Mouse (Mus musculus) embryonic facial prominence, embryonic 14.5 days (tissue): ENCODE results near the gene Ing3. TPM values are rescaled to one million over a fixed set of nuclear protein-coding genes. Genes with fewer than 3 reads are reported as not detected.

Source experiments
- ATAC-seq: fragments of 200-750 bp; cut with Nextera tagmentation; 2 replicates; pipeline ENCODE4 v1.8.0; 2017; ENCODE audit warnings: low read depth, moderate number of reproducible peaks, moderate TSS enrichment
- DNase-seq: peaks from one replicate; pipeline ENCODE4 v3.0.0-alpha.2; 2015; ENCODE audit warnings: low spot score
- H3K27ac ChIP-seq: fragments of 300-500 bp; sonication (generic); replicated peaks from 2 replicates; pipeline ENCODE4 v1.5.1; 2014; ENCODE audit warnings: low read depth, mild to moderate bottlenecking, low read length, moderate library complexity
- H3K27me3 ChIP-seq: fragments of 300-500 bp; sonication (generic); replicated peaks from 2 replicates; pipeline ENCODE4 v1.6.1; 2014; ENCODE audit warnings: low read length; ENCODE audit not compliant: control insufficient read depth, insufficient read depth
- H3K36me3 ChIP-seq: fragments of 300-500 bp; sonication (generic); 2 replicates; pipeline ENCODE4 v1.6.1; 2014; ENCODE audit warnings: low read length, mixed read lengths; ENCODE audit not compliant: control insufficient read depth, insufficient read depth
- H3K4me1 ChIP-seq: fragments of 300-500 bp; sonication (generic); 2 replicates; pipeline ENCODE4 v1.6.1; 2014; ENCODE audit warnings: antibody characterized with exemption, low read length; ENCODE audit not compliant: control insufficient read depth, insufficient read depth
- H3K4me2 ChIP-seq: fragments of 300-500 bp; sonication (generic); 2 replicates; pipeline ENCODE4 v1.6.1; 2014; ENCODE audit warnings: low read depth, mild to moderate bottlenecking, low read length, moderate library complexity, mixed read lengths
- H3K4me3 ChIP-seq: fragments of 300-500 bp; sonication (generic); 2 replicates; pipeline ENCODE4 v1.5.1; 2014; ENCODE audit warnings: low read depth, mild to moderate bottlenecking, low read length
- H3K9ac ChIP-seq: fragments of 300-500 bp; sonication (generic); 2 replicates; pipeline ENCODE4 v1.6.1; 2014; ENCODE audit warnings: low read depth, mild to moderate bottlenecking, low read length, moderate library complexity, mixed read lengths
- H3K9me3 ChIP-seq: fragments of 300-500 bp; sonication (generic); 2 replicates; pipeline ENCODE4 v1.6.1; 2016; ENCODE audit warnings: low read length; ENCODE audit not compliant: control insufficient read depth
- WGBS: fragments of 180-500 bp; shearing (Covaris S2); extraction: QIAGEN DNeasy Blood & Tissue Kit; methylation state at CpG from one replicate; pipeline ENCODE4 v1.1.7; 2014; 5-methylcytosine and 5-hydroxymethylcytosine counted together
- polyA plus RNA-seq: library from polyadenylated mRNA; unstranded; fragments of >200 nt; fragmentation: Nextera tagmentation; extraction: Ambion mirVana; gene quantifications from 2 replicates; pipeline ENCODE4 v1.2.1, GENCODE M21; 2014

The Ing3 gene
- polyA plus RNA-seq, 1 experiment from 2014 or later, result 44.2 TPM

- Histone ChIP-seq H3K9me3 (no peaks in the 10 kb centered on the region), H3K27ac (peak overlapping the region; percentile 4; the same call in 1 of the 2 replicates), H3K4me1 (peaks cover 41% of the 10 kb centered on the region), H3K9ac (no peak overlapping the region), H3K4me3 (no peak overlapping the region), H3K4me2 (0 out of 2 replicates have a peak overlapping the region, but pooled peaks have one; percentile 3), H3K36me3 (no peaks in the 10 kb centered on the region), H3K27me3 (no peaks in the 10 kb centered on the region)
- 23% methylated on average over 6 of the region's 6 CpGs for WGBS
- ATAC-seq, result peak; percentile 78; the same call in 1 of the 2 replicates
- DNase-seq, result peak; percentile 53
Measured at GRCm38 (mm10) chr6:22000086-22000485, 50.7 kb downstream of the Ing3 start.

GRCm38 (mm10) chr6:22000881-22001280 lies 51.5 kb downstream of the Ing3 start:
- Histone ChIP-seq H3K36me3 (no peaks in the 10 kb centered on the region), H3K4me1 (peaks cover 41% of the 10 kb centered on the region), H3K9me3 (no peaks in the 10 kb centered on the region), H3K4me2 (no peak overlapping the region), H3K27ac (no peak overlapping the region), H3K4me3 (no peak overlapping the region), H3K9ac (no peak overlapping the region), H3K27me3 (no peaks in the 10 kb centered on the region)
- ATAC-seq, result no peak
- 67% methylated on average over 3 of the region's 3 CpGs for WGBS
- no peak for DNase-seq

DNA sequence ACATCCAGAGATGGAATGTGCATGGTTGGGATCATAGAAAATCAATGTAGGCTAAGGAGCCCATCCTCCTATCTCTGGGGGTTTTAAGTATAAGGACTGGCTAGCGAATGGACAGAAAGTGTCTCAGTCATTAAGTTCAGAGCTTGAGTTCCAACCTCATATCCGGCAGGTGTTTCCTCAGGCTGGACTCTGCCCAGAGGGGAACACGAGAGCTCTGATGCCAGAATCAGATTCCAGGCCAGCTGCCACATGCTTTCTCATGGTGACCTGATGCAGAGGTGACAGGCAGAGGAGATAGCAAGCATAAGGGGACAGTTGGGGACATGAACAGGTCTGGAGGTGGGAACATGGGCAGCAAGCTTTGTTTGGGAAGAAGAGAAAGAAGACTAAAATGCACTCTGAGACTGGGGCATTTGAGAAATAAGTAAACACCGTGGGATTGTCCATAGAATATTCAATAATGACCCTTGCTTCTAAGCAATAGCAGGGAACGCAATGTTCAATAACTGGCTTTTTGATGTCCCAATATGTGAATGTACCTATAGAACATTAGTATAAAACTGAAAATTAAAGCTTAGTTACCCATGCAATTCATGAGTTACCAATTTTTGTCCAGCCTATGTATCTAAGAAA lies 52.0 kb downstream of the Ing3 start:
- Histone ChIP-seq H3K36me3 (no peaks in the 10 kb centered on the region), H3K27me3 (no peaks in the 10 kb centered on the region), H3K9ac (no peak overlapping the region), H3K9me3 (no peaks in the 10 kb centered on the region), H3K4me3 (no peak overlapping the region), H3K4me1 (peaks cover 41% of the 10 kb centered on the region), H3K27ac (no peak overlapping the region), H3K4me2 (no peak overlapping the region)
- 73% methylated on average over 5 of the region's 5 CpGs for WGBS
- DNase-seq, result no peak
- ATAC-seq, result no peak

DNA sequence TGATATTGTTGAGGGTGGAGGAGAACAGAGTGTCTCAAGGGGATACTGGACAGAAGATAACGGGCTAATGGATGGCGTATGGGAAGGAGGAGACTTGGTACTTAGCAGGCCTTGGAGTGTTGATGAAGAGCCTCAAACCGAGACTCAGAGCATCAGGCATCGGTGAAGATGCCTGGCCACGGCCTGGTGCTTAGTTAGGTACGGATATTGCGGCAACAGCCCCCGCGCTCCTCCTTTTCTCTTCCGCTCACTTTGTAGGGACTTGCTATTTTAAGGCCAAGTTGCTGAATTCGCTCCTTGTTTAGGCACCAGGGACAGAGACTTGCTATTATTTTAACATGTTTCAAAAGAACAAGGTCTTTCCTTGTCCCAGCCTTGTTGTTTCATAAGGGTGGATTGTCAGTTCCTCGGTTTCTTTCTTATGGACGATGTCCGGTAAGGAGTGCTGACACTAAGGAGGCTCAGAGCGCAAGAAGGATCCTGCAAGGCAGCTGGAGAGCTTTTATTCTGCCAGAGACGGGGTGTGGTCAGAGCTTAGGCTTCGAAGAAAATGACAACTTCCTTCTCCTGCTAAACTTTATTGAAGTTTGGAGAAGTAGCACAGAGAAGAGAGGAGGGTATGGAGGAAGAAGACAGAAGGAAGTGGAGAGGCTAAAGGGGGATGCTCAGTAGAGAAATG lies 53.3 kb downstream of the Ing3 start:
- 36% methylated on average over 17 of the region's 17 CpGs for WGBS
- H3K4me2 ChIP-seq, result peak overlapping the region; percentile 26

GRCm38 (mm10) chr6:22003200-22003587 lies 53.8 kb downstream of the Ing3 start:
- ATAC-seq (peak; percentile 71; the same call in 1 of the 2 replicates), DNase-seq (peak; percentile 84)
- no peaks in the 10 kb centered on the region for H3K9me3 ChIP-seq
- peaks cover 40% of the 10 kb centered on the region for H3K4me1 ChIP-seq
- H3K36me3 ChIP-seq, result no peaks in the 10 kb centered on the region
- H3K4me2 ChIP-seq, result peak overlapping the region; percentile 26
- H3K9ac ChIP-seq, result no peak overlapping the region
- no peaks in the 10 kb centered on the region for H3K27me3 ChIP-seq
- peak overlapping the region; percentile 72 for H3K27ac ChIP-seq
- H3K4me3 ChIP-seq, result no peak overlapping the region
- WGBS, result 16% methylated on average over 6 of the region's 6 CpGs

More for the DNA sequence above, 53.3 kb downstream of the Ing3 start:
- DNase-seq, result peak; percentile 43
- Histone ChIP-seq H3K4me3 (no peak overlapping the region), H3K9ac (no peak overlapping the region), H3K4me1 (peaks cover 41% of the 10 kb centered on the region), H3K27me3 (no peaks in the 10 kb centered on the region), H3K27ac (peak overlapping the region; percentile 72), H3K36me3 (no peaks in the 10 kb centered on the region), H3K9me3 (no peaks in the 10 kb centered on the region)
- no peak for ATAC-seq

DNA sequence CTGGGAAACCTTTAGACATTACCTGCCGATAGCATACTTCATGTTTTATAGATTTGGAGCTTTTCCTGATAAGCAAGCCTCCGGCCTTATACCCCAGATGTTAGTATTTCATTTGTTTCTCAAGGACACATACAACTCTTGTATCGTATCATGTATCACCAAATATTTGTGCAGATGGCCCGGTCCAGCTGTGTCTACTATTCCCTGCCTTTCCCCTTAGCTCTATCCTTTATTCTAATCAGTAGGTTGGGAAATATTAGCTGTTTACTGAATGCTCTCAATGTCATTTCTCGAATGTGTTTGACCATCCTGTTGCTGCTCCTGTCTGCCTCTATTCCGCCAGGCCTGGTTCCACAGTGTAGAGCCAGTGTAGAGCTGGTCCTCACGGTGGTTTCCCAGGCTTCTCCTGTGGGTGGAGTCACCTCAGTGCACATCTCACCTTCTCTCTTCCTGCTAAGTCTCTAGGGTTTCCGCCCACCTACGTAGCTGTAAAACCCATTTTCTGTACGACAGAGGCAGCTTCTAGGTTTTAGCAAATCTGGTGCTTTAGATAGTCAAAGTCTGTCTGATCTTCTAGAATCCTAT lies 54.7 kb downstream of the Ing3 start:
- ATAC-seq (no peak), DNase-seq (no peak)
- 78% methylated on average over 10 of the region's 10 CpGs for WGBS
- no peaks in the 10 kb centered on the region for H3K9me3 ChIP-seq
- no peaks in the 10 kb centered on the region for H3K27me3 ChIP-seq
- 0 out of 2 replicates have a peak overlapping the region, but pooled peaks have one; percentile 10 for H3K27ac ChIP-seq
- H3K36me3 ChIP-seq, result no peaks in the 10 kb centered on the region
- no peak overlapping the region for H3K4me3 ChIP-seq
- H3K4me1 ChIP-seq, result peaks cover 31% of the 10 kb centered on the region
- H3K9ac ChIP-seq, result no peak overlapping the region
- no peak overlapping the region for H3K4me2 ChIP-seq

- Histone ChIP-seq H3K27me3 (no peaks in the 10 kb centered on the region), H3K9me3 (no peaks in the 10 kb centered on the region), H3K4me3 (no peak overlapping the region), H3K27ac (no peak overlapping the region), H3K9ac (no peak overlapping the region), H3K4me2 (no peak overlapping the region), H3K36me3 (no peaks in the 10 kb centered on the region), H3K4me1 (peaks cover 5% of the 10 kb centered on the region; the same call in 1 of the 2 replicates)
- WGBS, result 92% methylated on average over 7 of the region's 7 CpGs
- ATAC-seq (no peak), DNase-seq (no peak)
Measured at GRCm38 (mm10) chr6:22008346-22008745, 59.0 kb downstream of the Ing3 start.

DNA sequence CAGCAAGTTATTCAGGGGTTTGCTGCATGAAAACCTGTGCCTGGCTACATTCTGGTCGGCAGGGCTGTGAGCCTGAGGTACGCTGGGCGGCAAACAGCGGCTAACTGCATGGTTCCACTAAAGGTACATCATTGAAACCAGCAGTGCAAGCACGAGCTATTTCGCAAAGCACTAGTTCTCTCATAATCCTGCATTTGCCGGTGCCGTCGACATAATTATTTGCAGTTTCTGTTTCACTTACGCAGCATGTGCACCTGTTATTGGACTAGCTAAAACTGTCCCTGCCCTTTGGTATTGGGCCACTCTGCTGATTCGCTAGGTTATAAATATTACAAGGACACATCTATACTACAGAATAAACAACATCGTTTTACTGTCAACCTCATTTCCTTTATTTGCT lies 60.9 kb downstream of the Ing3 start:
- ATAC-seq, result no peak
- H3K4me2 ChIP-seq, result no peak overlapping the region
- no peaks in the 10 kb centered on the region for H3K4me1 ChIP-seq
- no peaks in the 10 kb centered on the region for H3K9me3 ChIP-seq
- H3K9ac ChIP-seq, result no peak overlapping the region
- no peaks in the 10 kb centered on the region for H3K36me3 ChIP-seq
- no peak for DNase-seq
- 78% methylated on average over 12 of the region's 12 CpGs for WGBS
- H3K27ac ChIP-seq, result no peak overlapping the region
- no peaks in the 10 kb centered on the region for H3K27me3 ChIP-seq
- H3K4me3 ChIP-seq, result no peak overlapping the region
